Mouse (Mus musculus) layer of hippocampus, postnatal 36 days (tissue): ENCODE measurements around the gene Olfr147. TPM values are rescaled to one million over a fixed set of nuclear protein-coding genes. Genes with fewer than 3 reads are reported as not detected.
"Not testable (repeated sequence)": the region's sequence is repeated elsewhere in the genome, so short reads cannot be mapped to it uniquely, and the experiment has no call there.

Experiments used
- DNase-seq, 2 experiments: peaks; one replicate each; pipeline ENCODE4 v3.0.0; 2022
- total RNA-seq, 2 experiments: library from RNA; stranded (reverse); gene quantifications; 2 replicates each; pipeline ENCODE4 v1.2.3; 2021

The Olfr147 gene
- not detected for total RNA-seq

- DNase-seq: no peak
These were observed at the start of gene Olfr147 for GRCm38 (mm10) chr9:38401398-38401797. Gene Olfr147 (plus strand): TSS chr9:38401698.

- no peak for DNase-seq
These were observed 34.9 kb upstream of the Olfr147 start, which contains the start of gene Olfr250 for GRCm38 (mm10) chr9:38366596-38366995. Gene Olfr250 (plus strand): TSS chr9:38366896.

- no peak for DNase-seq
These were observed 24.7 kb upstream of the Olfr147 start, which contains the start of gene Olfr251 for GRCm38 (mm10) chr9:38376786-38377185. Gene Olfr251 (plus strand): TSS chr9:38377086.

- not testable (repeated sequence) for DNase-seq
These were observed 6.0 kb downstream of the Olfr147 start for GRCm38 (mm10) chr9:38407502-38407901.

GRCm38 (mm10) chr9:38413502-38413901 is 12.0 kb downstream of the Olfr147 start:
- DNase-seq: not testable (repeated sequence)

- no peak for DNase-seq
These were observed 22.3 kb downstream of the Olfr147 start for GRCm38 (mm10) chr9:38423801-38424200.

GRCm38 (mm10) chr9:38427026-38427425 is 25.5 kb downstream of the Olfr147 start:
- no peak for DNase-seq

GRCm38 (mm10) chr9:38429155-38429554 is 27.7 kb downstream of the Olfr147 start, which contains the start of gene Olfr901:
Gene Olfr901 (plus strand): TSS chr9:38429455.
- DNase-seq: no peak

GRCm38 (mm10) chr9:38447352-38447751 is 45.9 kb downstream of the Olfr147 start, which contains the start of gene Olfr902:
Gene Olfr902 (plus strand): TSS chr9:38447652.
- DNase-seq: no peak

Other genes with a start within 250 kb of the Olfr147 start
- gene Olfr891, start 220.9 kb upstream of the Olfr147 start, total RNA-seq: not detected
- gene Olfr893, start 193.3 kb upstream of the Olfr147 start, total RNA-seq: not detected
- not detected for gene Olfr894, start 183.6 kb upstream of the Olfr147 start, total RNA-seq
- gene Olfr143, start 148.9 kb upstream of the Olfr147 start, total RNA-seq: not detected
- gene Olfr895, start 133.8 kb upstream of the Olfr147 start, total RNA-seq: not detected
- not detected for gene Olfr896-ps1, start 110.6 kb upstream of the Olfr147 start, total RNA-seq
- not detected for gene Olfr25, start 72.6 kb upstream of the Olfr147 start, total RNA-seq
- not detected for gene Olfr898, start 53.3 kb upstream of the Olfr147 start, total RNA-seq
- not detected for gene Olfr250, start 34.8 kb upstream of the Olfr147 start, total RNA-seq
- gene Olfr251, start 24.6 kb upstream of the Olfr147 start, total RNA-seq: not detected
- gene Olfr901, start 27.8 kb downstream of the Olfr147 start, total RNA-seq: not detected
- not detected for gene Olfr902, start 46.0 kb downstream of the Olfr147 start, total RNA-seq
- not detected for gene Olfr904, start 61.4 kb downstream of the Olfr147 start, total RNA-seq
- not detected for gene Olfr905, start 69.4 kb downstream of the Olfr147 start, total RNA-seq
- gene Olfr906, start 85.4 kb downstream of the Olfr147 start, total RNA-seq: not detected
- not detected for gene Olfr907, start 94.1 kb downstream of the Olfr147 start, total RNA-seq
- gene Olfr911-ps1, start 119.9 kb downstream of the Olfr147 start, total RNA-seq: not detected
- gene Olfr910, start 136.2 kb downstream of the Olfr147 start, total RNA-seq: not detected
- not detected for gene Olfr912, start 178.5 kb downstream of the Olfr147 start, total RNA-seq
- gene Olfr913, start 191.1 kb downstream of the Olfr147 start, total RNA-seq: not detected
- gene Olfr914, start 203.4 kb downstream of the Olfr147 start, total RNA-seq: not detected